Mouse (Mus musculus) heart, embryonic 12.5 days (tissue): ENCODE data around the gene Synj2. TPM values are rescaled to one million over a fixed set of nuclear protein-coding genes. Genes with fewer than 3 reads are reported as not detected.

Experiments
- ATAC-seq: fragments of 200-750 bp; cut with Nextera tagmentation; 2 replicates; pipeline ENCODE4 v1.8.0; 2017; ENCODE audit warnings: moderate TSS enrichment, moderate library complexity; ENCODE audit not compliant: insufficient number of reproducible peaks, low FRiP score
- H3K27ac ChIP-seq: fragments of 300-500 bp; sonication (generic); 2 replicates; pipeline ENCODE4 v1.5.1; 2016; ENCODE audit warnings: mild to moderate bottlenecking, moderate library complexity; ENCODE audit not compliant: poor library complexity, severe bottlenecking
- H3K27me3 ChIP-seq: fragments of 300-500 bp; sonication (generic); replicated peaks from 2 replicates; pipeline ENCODE4 v1.6.1; 2016; ENCODE audit warnings: mild to moderate bottlenecking, moderate library complexity
- H3K36me3 ChIP-seq: fragments of 300-500 bp; sonication (generic); 2 replicates; pipeline ENCODE4 v1.6.1; 2016; ENCODE audit warnings: mild to moderate bottlenecking, moderate library complexity
- H3K4me1 ChIP-seq: fragments of 300-500 bp; sonication (generic); replicated peaks from 2 replicates; pipeline ENCODE4 v1.6.1; 2016; ENCODE audit warnings: mild to moderate bottlenecking
- H3K4me2 ChIP-seq: fragments of 300-500 bp; sonication (generic); 2 replicates; pipeline ENCODE4 v1.6.1; 2016; ENCODE audit warnings: mild to moderate bottlenecking, moderate library complexity
- H3K4me3 ChIP-seq: fragments of 300-500 bp; sonication (generic); 2 replicates; pipeline ENCODE4 v1.5.1; 2016; ENCODE audit warnings: mild to moderate bottlenecking
- H3K9ac ChIP-seq: fragments of 300-500 bp; sonication (generic); 2 replicates; pipeline ENCODE4 v1.6.1; 2016; ENCODE audit warnings: mild to moderate bottlenecking, moderate library complexity
- H3K9me3 ChIP-seq: fragments of 300-500 bp; sonication (generic); replicated peaks from 2 replicates; pipeline ENCODE4 v1.6.1; 2016; ENCODE audit warnings: mild to moderate bottlenecking, moderate library complexity
- WGBS: fragments of 180-500 bp; shearing (Covaris S2); methylation state at CpG from one replicate; pipeline ENCODE4 v1.1.7; 2016; 5-methylcytosine and 5-hydroxymethylcytosine counted together
- polyA plus RNA-seq: library from polyadenylated mRNA; unstranded; fragments of >200 nt; fragmentation: Nextera tagmentation; extraction: Ambion mirVana; gene quantifications from 2 replicates; pipeline ENCODE4 v1.2.1, GENCODE M21; 2016

Gene Synj2
- polyA plus RNA-seq, 1 experiment from 2014 or later, result 3.9 TPM

DNA sequence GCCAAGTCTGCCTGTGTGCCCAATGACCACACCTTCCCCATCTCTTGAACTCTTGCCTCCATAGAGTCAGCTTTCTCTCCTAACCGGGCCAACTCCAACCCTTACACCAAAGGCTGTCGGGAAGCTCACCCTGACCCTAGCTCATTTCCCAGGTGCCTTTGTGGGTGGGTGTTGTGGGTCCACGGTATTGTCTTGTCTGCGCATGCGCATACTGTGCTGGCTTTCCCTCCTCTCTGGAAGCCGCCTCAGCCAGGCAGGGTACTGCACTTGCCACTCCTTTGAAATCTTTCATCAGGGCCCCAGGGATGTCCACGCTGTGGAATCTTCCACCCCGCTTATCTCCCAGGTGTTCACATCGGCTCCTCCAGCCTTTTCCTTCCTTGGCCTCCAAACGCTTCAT is 17.6 kb downstream of the Synj2 start:
- H3K4me1 ChIP-seq, result peaks cover 23% of the 10 kb centered on the region
- H3K4me2 ChIP-seq, result no peak overlapping the region
- no peaks in the 10 kb centered on the region for H3K36me3 ChIP-seq
- H3K27ac ChIP-seq, result no peak overlapping the region
- ATAC-seq, result no peak
- H3K27me3 ChIP-seq, result no peaks in the 10 kb centered on the region
- H3K9ac ChIP-seq, result no peak overlapping the region
- no peaks in the 10 kb centered on the region for H3K9me3 ChIP-seq
- 78% methylated on average over 10 of the region's 10 CpGs for WGBS
- H3K4me3 ChIP-seq, result no peak overlapping the region

DNA sequence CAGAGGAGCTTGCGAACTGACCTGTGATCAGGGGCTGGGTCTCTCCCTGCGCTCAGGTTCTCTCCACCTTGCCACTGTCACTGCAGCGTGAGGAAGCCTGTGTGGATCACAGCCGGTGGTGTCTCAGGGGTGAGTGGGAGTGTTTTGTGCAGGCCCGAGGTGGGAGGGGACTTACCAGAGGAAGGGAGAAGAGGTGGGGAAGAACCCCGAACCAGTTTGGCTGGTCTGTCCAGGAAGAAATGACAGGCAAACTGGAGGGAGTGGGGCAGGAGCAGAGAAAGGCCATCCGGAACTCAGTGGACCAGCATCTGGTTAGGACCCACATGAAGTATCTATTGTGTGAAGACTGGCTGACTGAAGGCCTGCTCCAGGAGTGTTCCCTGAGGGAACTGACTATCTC is 18.0 kb downstream of the Synj2 start:
- H3K4me1 ChIP-seq, result peaks cover 23% of the 10 kb centered on the region
- H3K36me3 ChIP-seq, result no peaks in the 10 kb centered on the region
- H3K4me3 ChIP-seq, result no peak overlapping the region
- no peak overlapping the region for H3K4me2 ChIP-seq
- no peak overlapping the region for H3K27ac ChIP-seq
- no peaks in the 10 kb centered on the region for H3K9me3 ChIP-seq
- no peak for ATAC-seq
- H3K27me3 ChIP-seq, result no peaks in the 10 kb centered on the region
- WGBS, result 66% methylated on average over 7 of the region's 7 CpGs
- H3K9ac ChIP-seq, result no peak overlapping the region

DNA sequence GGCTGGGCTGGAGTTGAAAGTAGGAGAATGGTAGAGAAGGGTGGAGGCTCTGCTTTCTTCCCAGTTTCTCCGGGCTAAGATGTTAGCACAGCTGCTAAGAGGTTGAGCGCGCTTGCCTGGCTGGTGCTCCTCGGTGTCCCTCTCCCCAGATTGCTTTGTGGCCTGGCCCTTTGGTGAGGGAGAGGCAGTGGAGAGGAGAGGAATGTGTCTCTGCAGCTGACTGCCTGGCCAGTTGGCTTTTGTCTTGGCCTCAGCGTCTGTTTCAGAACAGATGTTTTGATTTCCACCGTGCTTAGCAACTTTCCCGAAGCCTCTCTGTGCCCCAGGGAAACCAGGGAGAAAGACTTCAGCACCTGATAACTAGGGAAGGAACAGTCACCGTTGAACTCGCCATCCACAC is 18.7 kb downstream of the Synj2 start:
- no peak overlapping the region for H3K4me3 ChIP-seq
- H3K9me3 ChIP-seq, result no peaks in the 10 kb centered on the region
- H3K4me1 ChIP-seq, result peaks cover 25% of the 10 kb centered on the region
- no peak for ATAC-seq
- H3K36me3 ChIP-seq, result no peaks in the 10 kb centered on the region
- H3K27me3 ChIP-seq, result no peaks in the 10 kb centered on the region
- no peak overlapping the region for H3K4me2 ChIP-seq
- no peak overlapping the region for H3K9ac ChIP-seq
- no peak overlapping the region for H3K27ac ChIP-seq
- 26% methylated on average over 9 of the region's 9 CpGs for WGBS

DNA sequence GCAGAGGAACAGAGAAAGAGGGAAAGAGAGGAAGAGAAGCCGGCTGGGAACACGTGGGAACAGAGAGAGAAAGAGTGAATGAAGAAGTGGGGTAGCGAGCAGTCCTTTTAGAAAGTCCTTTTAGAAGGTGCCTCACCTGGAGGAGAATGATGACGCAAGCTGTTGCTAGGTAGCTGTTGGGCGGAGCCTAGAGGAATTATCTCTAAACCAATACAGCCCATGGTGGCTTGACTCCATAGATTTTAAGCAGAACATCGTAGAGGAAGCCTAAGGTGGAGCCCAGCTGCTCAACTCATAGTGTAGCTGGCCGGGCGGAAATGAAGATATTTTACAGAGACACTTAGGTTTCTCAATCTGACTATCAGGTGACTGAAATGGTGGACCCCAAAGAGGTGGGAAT is 22.7 kb downstream of the Synj2 start:
- Histone ChIP-seq H3K4me2 (no peak overlapping the region), H3K4me1 (peaks cover 25% of the 10 kb centered on the region), H3K4me3 (no peak overlapping the region), H3K9me3 (no peaks in the 10 kb centered on the region), H3K27ac (no peak overlapping the region), H3K9ac (no peak overlapping the region), H3K27me3 (no peaks in the 10 kb centered on the region), H3K36me3 (no peaks in the 10 kb centered on the region)
- no peak for ATAC-seq
- 91% methylated on average over 8 of the region's 8 CpGs for WGBS

- H3K9me3 ChIP-seq, result no peaks in the 10 kb centered on the region
- H3K27me3 ChIP-seq, result no peaks in the 10 kb centered on the region
- WGBS, result 54% methylated on average over 9 of the region's 9 CpGs
- no peak overlapping the region for H3K4me3 ChIP-seq
- H3K27ac ChIP-seq, result no peak overlapping the region
- ATAC-seq, result no peak
- H3K9ac ChIP-seq, result no peak overlapping the region
- H3K4me2 ChIP-seq, result no peak overlapping the region
- peaks cover 10% of the 10 kb centered on the region for H3K4me1 ChIP-seq
- H3K36me3 ChIP-seq, result no peaks in the 10 kb centered on the region
Observed at GRCm38 (mm10) chr17:5965084-5965781, 24.2 kb downstream of the Synj2 start.

DNA sequence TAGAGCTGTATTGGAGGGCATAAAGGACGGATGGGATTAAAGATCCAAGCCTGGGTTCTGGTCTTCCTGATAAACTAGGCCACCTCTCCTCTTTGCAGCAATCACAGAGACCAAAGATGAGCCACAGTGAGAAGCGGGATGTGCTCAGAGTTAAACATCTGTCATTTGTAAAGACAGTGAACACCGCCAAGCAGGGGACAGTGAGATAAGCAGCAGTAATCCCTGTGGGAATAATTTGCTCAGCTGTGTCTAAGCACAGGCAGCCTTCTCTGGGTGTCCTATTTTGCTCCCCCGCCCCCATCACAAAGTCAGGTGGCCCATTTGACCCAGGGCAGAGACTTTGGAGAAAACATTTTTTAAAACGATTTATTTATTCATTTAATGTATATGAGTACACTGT is 25.6 kb downstream of the Synj2 start:
- Histone ChIP-seq H3K9ac (no peak overlapping the region), H3K4me1 (0 out of 2 replicates have a peak, but pooled peaks cover 5% of the 10 kb centered on the region), H3K9me3 (no peaks in the 10 kb centered on the region), H3K27ac (no peak overlapping the region), H3K4me3 (no peak overlapping the region), H3K4me2 (no peak overlapping the region), H3K36me3 (no peaks in the 10 kb centered on the region), H3K27me3 (no peaks in the 10 kb centered on the region)
- WGBS, result 76% methylated on average over 5 of the region's 5 CpGs
- no peak for ATAC-seq

GRCm38 (mm10) chr17:5968562-5968961 is 27.5 kb downstream of the Synj2 start:
- no peak overlapping the region for H3K4me2 ChIP-seq
- no peaks in the 10 kb centered on the region for H3K27me3 ChIP-seq
- 0 out of 2 replicates have a peak, but pooled peaks cover 5% of the 10 kb centered on the region for H3K4me1 ChIP-seq
- WGBS, result 62% methylated on average over 6 of the region's 6 CpGs
- H3K4me3 ChIP-seq, result no peak overlapping the region
- no peaks in the 10 kb centered on the region for H3K36me3 ChIP-seq
- H3K27ac ChIP-seq, result no peak overlapping the region
- H3K9me3 ChIP-seq, result no peaks in the 10 kb centered on the region
- no peak for ATAC-seq
- no peak overlapping the region for H3K9ac ChIP-seq

GRCm38 (mm10) chr17:5969246-5969645 is 28.2 kb downstream of the Synj2 start:
- H3K27ac ChIP-seq, result no peak overlapping the region
- H3K9ac ChIP-seq, result no peak overlapping the region
- H3K4me1 ChIP-seq, result 0 out of 2 replicates have a peak, but pooled peaks cover 5% of the 10 kb centered on the region
- H3K36me3 ChIP-seq, result no peaks in the 10 kb centered on the region
- no peak for ATAC-seq
- H3K4me3 ChIP-seq, result no peak overlapping the region
- no peaks in the 10 kb centered on the region for H3K9me3 ChIP-seq
- H3K4me2 ChIP-seq, result no peak overlapping the region
- H3K27me3 ChIP-seq, result no peaks in the 10 kb centered on the region
- 76% methylated on average over 3 of the region's 3 CpGs for WGBS

DNA sequence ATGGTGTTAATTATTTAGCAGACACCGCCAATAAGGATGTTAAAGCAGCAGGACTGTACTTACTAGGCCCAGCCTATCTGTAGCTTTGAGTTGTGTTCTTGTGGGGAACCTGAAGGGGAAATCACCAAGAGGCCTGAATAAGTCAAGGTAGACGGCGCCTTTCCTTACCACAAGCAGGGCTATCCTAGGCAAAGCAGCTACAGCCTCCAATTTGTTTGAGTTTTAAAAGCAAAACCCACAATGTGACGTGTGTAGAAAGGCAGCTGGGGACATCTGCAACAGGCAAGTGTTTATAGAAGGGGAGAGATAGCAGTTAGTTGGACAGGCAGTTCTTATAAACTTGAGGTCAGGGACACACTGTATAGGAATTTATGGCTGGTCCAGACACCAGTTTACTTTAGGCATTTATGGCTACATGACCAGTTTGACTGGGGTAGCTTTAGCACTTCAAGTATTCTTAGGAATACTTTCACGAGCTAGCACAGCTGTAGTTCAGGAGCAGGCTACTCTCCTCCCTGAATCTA is 29.3 kb downstream of the Synj2 start:
- H3K4me2 ChIP-seq, result no peak overlapping the region
- H3K4me1 ChIP-seq, result peaks cover 5% of the 10 kb centered on the region
- H3K9ac ChIP-seq, result no peak overlapping the region
- no peak for ATAC-seq
- no peaks in the 10 kb centered on the region for H3K27me3 ChIP-seq
- H3K4me3 ChIP-seq, result no peak overlapping the region
- no peaks in the 10 kb centered on the region for H3K9me3 ChIP-seq
- H3K27ac ChIP-seq, result no peak overlapping the region
- H3K36me3 ChIP-seq, result no peaks in the 10 kb centered on the region
- 71% methylated on average over 5 of the region's 5 CpGs for whole genome bisulfite sequencing

- WGBS, result 59% methylated on average over 8 of the region's 8 CpGs
- Histone ChIP-seq H3K4me2 (no peak overlapping the region), H3K9ac (no peak overlapping the region), H3K9me3 (no peaks in the 10 kb centered on the region), H3K27ac (no peak overlapping the region), H3K4me1 (peaks cover 36% of the 10 kb centered on the region), H3K36me3 (no peaks in the 10 kb centered on the region), H3K4me3 (no peak overlapping the region), H3K27me3 (no peaks in the 10 kb centered on the region)
- no peak for ATAC-seq
Observed at GRCm38 (mm10) chr17:5973536-5973935, 32.5 kb downstream of the Synj2 start.

DNA sequence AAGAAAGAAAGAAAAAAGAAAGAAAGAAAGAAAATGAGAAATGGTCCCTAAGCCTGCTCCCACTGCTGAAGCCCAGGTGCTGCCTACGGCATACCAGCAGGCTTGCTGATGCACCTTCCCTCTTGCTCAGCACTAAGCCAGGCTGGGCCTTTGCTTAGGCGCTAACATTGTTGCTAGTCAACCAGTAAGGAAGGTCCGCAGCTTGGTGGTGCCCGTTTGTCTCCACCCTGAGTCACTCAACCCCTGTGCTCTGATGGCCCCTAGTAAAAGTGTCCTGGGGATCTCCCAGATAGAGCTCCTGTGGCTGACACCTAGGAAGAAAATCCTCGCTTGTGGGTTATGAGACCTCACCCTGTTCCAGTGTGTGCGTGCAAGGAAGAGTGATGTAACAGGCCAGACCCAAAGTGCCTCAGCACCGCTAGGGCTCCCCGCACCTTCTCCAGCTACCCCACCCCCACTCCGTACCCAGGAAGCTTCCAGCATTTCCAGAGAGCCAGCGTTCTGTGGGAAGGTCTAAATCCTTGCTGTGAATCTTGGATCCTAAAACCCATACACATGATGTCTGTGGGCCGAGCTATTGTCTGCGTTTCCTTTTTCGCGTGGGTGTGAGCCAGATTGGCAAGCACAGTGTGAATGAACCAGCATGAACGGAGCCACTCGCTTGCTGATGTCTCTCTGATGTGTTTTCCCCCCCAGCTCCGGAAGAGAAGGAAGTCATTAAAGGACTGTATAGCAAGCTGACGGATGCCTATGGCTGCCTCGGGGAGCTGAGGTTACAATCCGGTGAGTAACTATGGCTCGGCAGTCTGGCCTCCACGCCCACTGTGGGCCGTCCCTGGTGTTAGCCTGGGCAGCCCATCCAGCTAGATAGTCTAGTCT is 34.3 kb downstream of the Synj2 start:
- 0 out of 2 replicates have a peak, but pooled peaks have one; percentile 17 for ATAC-seq
- WGBS, result 43% methylated on average over 23 of the region's 23 CpGs
- H3K36me3 ChIP-seq, result no peaks in the 10 kb centered on the region
- H3K4me2 ChIP-seq, result peak overlapping the region; percentile 38
- peak overlapping the region; percentile 5; the same call in 1 of the 2 replicates for H3K27ac ChIP-seq
- H3K9me3 ChIP-seq, result no peaks in the 10 kb centered on the region
- no peak overlapping the region for H3K9ac ChIP-seq
- H3K4me1 ChIP-seq, result peaks cover 50% of the 10 kb centered on the region
- H3K27me3 ChIP-seq, result no peaks in the 10 kb centered on the region
- no peak overlapping the region for H3K4me3 ChIP-seq
